Mouse (Mus musculus) kidney, adult 2 months (tissue): ENCODE measurements around the gene Foxp1.

Source experiments
- CTCF ChIP-seq: fragments of 200-500 bp; conservative IDR thresholded peaks from 2 replicates; pipeline ENCODE4 v1.5.1; 2011; ENCODE audit warnings: low read depth, mild to moderate bottlenecking, control low read depth, low read length, moderate library complexity, mixed read lengths; ENCODE audit not compliant: insufficient read depth, insufficient read length
- POLR2A ChIP-seq: fragments of 200-500 bp; IDR thresholded peaks from one replicate; pipeline ENCODE4 v1.6.1; 2011; ENCODE audit warnings: low read depth, low read length, control low read depth

DNA sequence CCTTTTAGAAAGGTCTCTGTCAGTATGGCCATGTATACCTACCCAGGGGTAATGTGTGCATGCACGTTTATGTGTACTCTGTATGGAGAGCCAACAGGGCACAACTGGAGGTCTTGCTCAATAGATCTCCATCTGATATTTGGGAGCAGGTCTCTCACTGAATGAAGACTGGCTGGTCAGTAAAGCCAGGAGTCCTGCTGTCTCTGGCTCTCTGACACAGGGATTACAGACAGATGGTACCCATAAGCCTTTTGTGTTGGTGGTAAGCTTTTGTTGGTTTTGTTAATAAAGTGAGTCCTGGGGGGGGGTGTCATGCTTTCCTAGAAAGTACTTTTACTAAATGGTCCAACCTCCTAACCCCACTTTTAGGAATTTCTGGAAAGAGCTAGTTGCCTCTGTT, 245.3 kb downstream of the Foxp1 start:
- no peak for TF ChIP-seq CTCF
- TF ChIP-seq POLR2A: no peak
